Mouse (Mus musculus): Measurements from ENCODE around the gene Tmem163. TPM values are rescaled to one million over a fixed set of nuclear protein-coding genes. Genes with fewer than 3 reads are reported as not detected.

Gene Tmem163
- total and polyA plus RNA-seq, 3 experiments, result 4.5 to 10.0 (median 8.1) TPM

- Histone ChIP-seq H3K4me2 (ENCODE audit: insufficient read depth, low read depth, poor library complexity, severe bottlenecking) (peak overlapping the region; percentile 68), H3K27ac (ENCODE audit: insufficient read depth, low read depth) (no peak overlapping the region)
Measured at GRCm38 (mm10) chr1:127673221-127674050, 5.9 kb downstream of the Tmem163 start.

GRCm38 (mm10) chr1:127668161-127668560 is 11.2 kb downstream of the Tmem163 start:
- Histone ChIP-seq H3K9ac (ENCODE audit: insufficient read depth, low read depth) (no peak overlapping the region), H3K4me3 (replicated peaks in 1 of 3; ENCODE audit: low read depth in 2 of 3, low read length in 2 of 3, poor library complexity in 1 of 3) (no peak overlapping the region), H3K9me3 (replicated peaks; ENCODE audit: low read length) (peaks cover 14% of the 10 kb centered on the region), H3K27ac (ENCODE audit: insufficient read depth, low read depth) (no peak overlapping the region), H3K4me1 (ENCODE audit: control insufficient read depth in 1 of 2, insufficient read depth in 2 of 2) (peaks cover 12 to 74% of the 10 kb centered on the region in 2 experiments), H3K79me2 (replicated peaks; ENCODE audit: control insufficient read depth, extremely low read depth, insufficient read depth, poor library complexity, severe bottlenecking) (no peaks in the 10 kb centered on the region), H3K27me3 (replicated peaks) (no peaks in the 10 kb centered on the region), H3K4me2 (ENCODE audit: insufficient read depth, low read depth, poor library complexity, severe bottlenecking) (no peak overlapping the region), H3K36me3 (replicated peaks in 1 of 2; ENCODE audit: control insufficient read depth in 1 of 2, insufficient read depth in 1 of 2, low read length in 1 of 2) (peaks cover 0 to 61% of the 10 kb centered on the region in 2 experiments)
- in situ Hi-C loops (cut with MboI; ENCODE audit: low pct_ligation_motif_present, low pct_unique_long_range_greater_than_20kb, low sequenced_read_pairs) (no loop called here), dilution Hi-C loops (cut with MboI; ENCODE audit: extremely low pct_ligation_motif_present, extremely low pct_unique_long_range_greater_than_20kb, low sequenced_read_pairs) (no loop called here)
- DNase-seq (ENCODE audit: extremely low read depth), result no peak
- TF ChIP-seq ZNF384 (IDR thresholded peaks at IDR 0.05; ENCODE audit: low read depth, low read length) (no peak), POLR2AphosphoS2 (IDR thresholded peaks at IDR 0.05; ENCODE audit: low read depth, low read length) (no peak), CHD2 (IDR thresholded peaks at IDR 0.05; ENCODE audit: low read length) (no peak), MAX (IDR thresholded peaks at IDR 0.05; ENCODE audit: low read length) (no peak), SMC3 (IDR thresholded peaks at IDR 0.05; ENCODE audit: low read depth, low read length) (no peak), IRF4 (IDR thresholded peaks at IDR 0.05; ENCODE audit: low read depth, low read length) (no peak), E2F4 (IDR thresholded peaks at IDR 0.05; ENCODE audit: insufficient replicate concordance, low read depth, low read length) (no peak), RAD21 (IDR thresholded peaks at IDR 0.05; ENCODE audit: low read depth, low read length) (no peak), JUN (IDR thresholded peaks at IDR 0.05; ENCODE audit: insufficient read depth, low read depth, low read length) (no peak), NRF1 (IDR thresholded peaks at IDR 0.05; ENCODE audit: low read depth, low read length) (no peak), MAFK (IDR thresholded peaks at IDR 0.05; ENCODE audit: insufficient replicate concordance, low read length) (no peak), GABPA (IDR thresholded peaks at IDR 0.05; ENCODE audit: insufficient replicate concordance, low read depth, low read length) (no peak), CHD1 (IDR thresholded peaks at IDR 0.05; ENCODE audit: low read depth, low read length) (no peak), USF1 (IDR thresholded peaks at IDR 0.05; ENCODE audit: low read depth, low read length) (no peak)

More at GRCm38 (mm10) chr1:127673221-127674050, 5.9 kb downstream of the Tmem163 start:
- H3K9ac ChIP-seq (ENCODE audit: insufficient read depth, low read depth), result no peak overlapping the region
- H3K4me3 ChIP-seq (replicated peaks in 1 of 3; ENCODE audit: low read depth in 2 of 3, low read length in 2 of 3, poor library complexity in 1 of 3), result no peak overlapping the region
- TF ChIP-seq ETS1 (conservative IDR thresholded peaks at IDR 0.05; ENCODE audit: low read depth, low read length), result peak; percentile 89
- TF ChIP-seq RCOR1 (conservative IDR thresholded peaks at IDR 0.05; ENCODE audit: low read depth, low read length), result 0 out of 2 replicates have a peak, but pooled peaks have one; percentile 13
- TF ChIP-seq USF2 (conservative IDR thresholded peaks at IDR 0.05; ENCODE audit: low read depth, low read length), result no peak
- peak; percentile 83 for TF ChIP-seq EP300 (IDR thresholded peaks at IDR 0.05; ENCODE audit: low read length)
- TF ChIP-seq JUND (conservative IDR thresholded peaks at IDR 0.05; ENCODE audit: low read depth, low read length), result peak; percentile 56
- no peak for TF ChIP-seq NRF1 (IDR thresholded peaks at IDR 0.05; ENCODE audit: low read depth, low read length)
- TF ChIP-seq ELF1 (IDR thresholded peaks at IDR 0.05; ENCODE audit: low read depth, low read length), result 0 out of 2 replicates have a peak, but pooled peaks have one; percentile 16
- TF ChIP-seq SMC3 (IDR thresholded peaks at IDR 0.05; ENCODE audit: low read depth, low read length), result peak; percentile 1; the same call in 1 of the 2 replicates
- TF ChIP-seq IRF4 (IDR thresholded peaks at IDR 0.05; ENCODE audit: low read depth, low read length), result peak; percentile 68
- no peak for TF ChIP-seq POLR2AphosphoS2 (IDR thresholded peaks at IDR 0.05; ENCODE audit: low read depth, low read length)
- TF ChIP-seq TCF12 (IDR thresholded peaks at IDR 0.05; ENCODE audit: low read depth, low read length), result peak; percentile 97
- TF ChIP-seq BHLHE40 (IDR thresholded peaks at IDR 0.05; ENCODE audit: low read depth, low read length), result peak; percentile 78
- peak; percentile 55; the same call in 1 of the 2 replicates for TF ChIP-seq CHD2 (IDR thresholded peaks at IDR 0.05; ENCODE audit: low read length)
- TF ChIP-seq MAZ (IDR thresholded peaks at IDR 0.05; ENCODE audit: low read depth, low read length), result 0 out of 2 replicates have a peak, but pooled peaks have one; percentile 49
- TF ChIP-seq MAX (IDR thresholded peaks at IDR 0.05; ENCODE audit: low read length), result peak; percentile 33; the same call in 1 of the 2 replicates
- no peaks in the 10 kb centered on the region; the same call in 1 of the 2 replicates for H3K79me2 ChIP-seq (replicated peaks; ENCODE audit: control insufficient read depth, extremely low read depth, insufficient read depth, poor library complexity, severe bottlenecking)
- peak; percentile 87 for DNase-seq (ENCODE audit: extremely low read depth)
- peaks cover 13 to 65% of the 10 kb centered on the region in 2 experiments for H3K4me1 ChIP-seq (ENCODE audit: control insufficient read depth in 1 of 2, insufficient read depth in 2 of 2)
- H3K9me3 ChIP-seq (replicated peaks; ENCODE audit: low read length), result peaks cover 13% of the 10 kb centered on the region
- dilution Hi-C loops (cut with MboI; ENCODE audit: extremely low pct_ligation_motif_present, extremely low pct_unique_long_range_greater_than_20kb, low sequenced_read_pairs), result no loop called here
- in situ Hi-C loops (cut with MboI; ENCODE audit: low pct_ligation_motif_present, low pct_unique_long_range_greater_than_20kb, low sequenced_read_pairs), result no loop called here
- peaks cover 5% of the 10 kb centered on the region for H3K27me3 ChIP-seq (replicated peaks)
- H3K36me3 ChIP-seq (replicated peaks in 1 of 2; ENCODE audit: control insufficient read depth in 1 of 2, insufficient read depth in 1 of 2, low read length in 1 of 2), result peaks cover 0 to 41% of the 10 kb centered on the region in 2 experiments
